Mouse (Mus musculus) layer of hippocampus, adult 18-20 months (tissue): ENCODE measurements around the gene Hoga1. TPM values are rescaled to one million over a fixed set of nuclear protein-coding genes. Genes with fewer than 3 reads are reported as not detected.

ENCODE experiments used
- DNase-seq, 2 experiments: peaks; one replicate each; pipeline ENCODE4 v3.0.0; 2022; ENCODE audit warnings: low spot score in 2 of 2
- total RNA-seq, 2 experiments: library from RNA; stranded (reverse); gene quantifications; 2 replicates each; pipeline ENCODE4 v1.2.3; 2021

Hoga1 gene
- total RNA-seq, 2 experiments from 2014 or later: 8.7 to 9.4 TPM

DNA sequence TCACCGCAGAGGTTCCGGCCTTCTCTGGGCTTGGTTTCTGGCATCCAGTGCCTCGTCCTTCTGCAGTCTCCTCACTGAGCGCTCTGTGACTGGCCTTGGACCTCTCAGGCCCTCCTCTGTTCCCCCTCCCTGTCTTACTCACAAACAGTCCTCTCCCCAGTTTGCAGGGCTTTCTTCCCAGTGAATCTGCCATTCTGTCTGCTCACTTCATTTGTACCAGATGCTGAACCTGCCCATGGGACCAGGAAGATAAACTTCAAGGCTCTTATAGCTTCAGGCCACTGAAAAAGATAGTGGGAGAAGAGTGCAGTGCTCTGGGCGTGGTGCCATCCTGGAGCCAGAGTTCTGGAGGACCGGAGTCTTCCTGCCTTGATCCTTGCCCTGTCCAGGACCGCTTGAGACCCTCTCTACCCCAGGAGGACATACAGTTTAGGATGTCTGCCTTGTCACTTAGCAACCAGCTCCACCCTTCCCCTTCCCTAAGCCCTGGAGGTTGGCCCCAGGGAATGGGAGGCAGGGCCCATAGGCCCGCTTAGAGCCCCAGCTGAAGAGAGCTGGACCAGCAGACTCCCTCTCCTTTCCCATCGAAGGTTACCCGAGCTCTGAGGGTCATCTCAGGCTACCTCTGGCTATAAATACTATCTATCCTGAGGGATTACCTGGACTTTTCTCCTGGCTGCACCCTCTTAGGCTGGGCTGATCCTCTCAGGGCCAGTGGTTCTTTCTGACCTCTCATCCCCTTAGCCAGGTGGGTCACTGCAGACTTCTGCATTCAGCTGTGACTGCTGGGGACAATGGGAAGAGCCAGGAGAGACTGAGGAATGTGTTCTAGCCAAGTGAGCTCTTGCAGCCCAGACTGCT, 23.5 kb upstream of the Hoga1 start:
- no peak for DNase-seq

DNA sequence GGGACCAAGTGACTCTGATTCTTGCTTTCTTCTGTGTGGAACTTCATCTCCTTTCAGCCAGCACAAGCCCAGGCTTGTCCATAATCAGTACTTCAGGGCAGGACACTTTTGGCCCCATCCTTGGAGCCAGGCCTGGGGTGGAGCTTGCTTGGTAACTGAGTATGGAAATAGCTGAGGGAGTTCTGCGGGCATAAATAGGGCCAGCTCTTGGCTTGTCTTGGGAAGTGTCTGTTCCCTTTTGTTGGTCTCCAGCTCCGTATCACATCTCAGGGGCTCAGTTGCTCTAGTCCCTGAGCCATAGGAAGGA, 22.9 kb upstream of the Hoga1 start:
- no peak for DNase-seq

DNA sequence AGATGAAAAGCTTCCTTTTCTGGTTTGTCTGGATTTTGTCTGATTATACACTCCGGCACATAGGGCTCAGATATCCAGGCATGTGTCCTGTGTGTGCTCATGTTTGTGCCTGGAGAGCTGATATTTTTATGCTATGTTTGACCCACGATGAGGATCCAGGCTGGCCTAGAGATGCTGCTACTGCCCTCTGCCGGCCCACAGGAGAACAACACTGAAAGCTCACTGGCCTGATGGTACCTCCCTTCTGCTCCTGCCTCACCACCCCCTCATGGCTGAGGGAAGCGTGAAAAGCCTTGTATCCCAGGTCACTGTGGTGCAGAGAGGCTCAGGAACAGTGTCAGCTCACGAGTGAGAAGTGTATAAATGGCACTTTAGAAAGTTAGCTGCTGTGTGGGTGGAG, 19.3 kb upstream of the Hoga1 start:
- DNase-seq: peak; percentile 65 to 94

- no peak for DNase-seq
Measured at GRCm38 (mm10) chr19:42031112-42031511, 14.3 kb upstream of the Hoga1 start.

GRCm38 (mm10) chr19:42033611-42034010, 11.8 kb upstream of the Hoga1 start:
- DNase-seq: no peak

- peak in 1 of 2 experiments; percentile 36 for DNase-seq
Measured at GRCm38 (mm10) chr19:42034146-42034775, 11.1 kb upstream of the Hoga1 start.

DNA sequence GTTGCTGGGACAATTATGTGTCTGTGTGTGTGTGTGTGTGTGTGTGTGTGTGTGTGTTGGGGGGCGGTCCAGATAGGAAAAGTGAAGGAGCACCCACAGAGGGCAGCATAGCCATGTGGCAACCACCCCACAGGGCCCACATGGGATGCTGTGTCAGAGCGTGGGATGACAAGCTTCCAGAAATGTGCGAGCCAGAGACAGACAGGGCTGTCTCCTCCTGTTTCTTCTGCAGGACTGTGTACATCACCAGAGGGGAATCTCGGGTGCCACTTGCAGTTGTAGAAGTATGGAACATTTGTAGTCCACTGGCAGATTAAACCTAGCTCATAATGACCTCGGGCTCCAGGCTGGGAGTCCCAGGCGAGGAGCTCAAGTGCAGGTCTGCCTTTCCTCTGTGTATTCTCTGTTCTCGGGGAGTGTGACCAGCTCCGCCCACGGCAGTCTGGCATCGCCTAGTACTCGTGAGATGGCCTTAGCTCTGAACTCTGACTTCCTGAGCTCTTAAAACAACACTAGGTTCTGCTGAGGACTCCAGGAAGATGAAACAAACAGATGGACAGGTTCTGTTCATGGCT, 10.4 kb upstream of the Hoga1 start:
- DNase-seq: peak in 1 of 2 experiments; percentile 46

DNA sequence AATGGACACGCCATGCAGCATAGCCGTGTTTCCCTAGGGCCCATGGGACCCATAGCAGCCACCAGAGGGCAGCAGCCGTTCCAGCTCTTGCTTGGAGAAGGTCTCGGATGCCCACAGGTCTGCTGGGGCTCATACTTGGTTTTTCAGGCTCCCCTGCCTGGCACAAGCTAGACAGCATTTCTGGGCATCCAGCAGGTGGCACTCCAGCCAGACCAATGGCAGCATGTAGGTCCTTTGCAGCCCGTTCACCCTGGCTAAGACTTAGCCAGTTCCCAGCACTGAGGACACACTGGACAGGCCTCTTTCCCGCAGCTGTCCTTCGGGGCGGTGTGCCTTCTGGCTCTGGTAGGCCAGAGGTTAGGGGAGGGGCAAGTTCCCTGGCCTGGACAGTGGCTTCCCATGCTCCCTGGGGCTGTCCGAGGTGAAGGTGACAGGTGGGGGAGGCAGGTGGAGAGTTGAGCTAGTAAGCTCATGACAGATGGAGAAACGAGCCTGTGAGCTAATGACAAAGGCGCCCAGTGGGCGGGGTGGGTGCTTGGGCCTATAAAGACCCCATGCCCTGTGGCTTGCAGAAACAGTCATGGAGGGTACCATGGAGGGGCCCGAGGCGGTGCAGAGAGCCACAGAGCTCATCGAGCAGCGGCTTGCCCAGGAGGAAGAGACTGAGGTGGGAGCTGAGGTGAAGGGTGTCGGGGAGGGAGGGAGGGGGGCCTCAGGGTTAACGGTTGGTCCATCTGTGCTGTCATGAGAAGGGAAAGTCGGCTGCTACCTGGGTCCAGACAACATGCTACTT, 9.8 kb upstream of the Hoga1 start, which contains the start of gene Ankrd2:
Gene Ankrd2, plus strand, starts transcription at position 545 of the 793 bp plus-strand sequence.
- DNase-seq: peak; percentile 64 to 86

DNA sequence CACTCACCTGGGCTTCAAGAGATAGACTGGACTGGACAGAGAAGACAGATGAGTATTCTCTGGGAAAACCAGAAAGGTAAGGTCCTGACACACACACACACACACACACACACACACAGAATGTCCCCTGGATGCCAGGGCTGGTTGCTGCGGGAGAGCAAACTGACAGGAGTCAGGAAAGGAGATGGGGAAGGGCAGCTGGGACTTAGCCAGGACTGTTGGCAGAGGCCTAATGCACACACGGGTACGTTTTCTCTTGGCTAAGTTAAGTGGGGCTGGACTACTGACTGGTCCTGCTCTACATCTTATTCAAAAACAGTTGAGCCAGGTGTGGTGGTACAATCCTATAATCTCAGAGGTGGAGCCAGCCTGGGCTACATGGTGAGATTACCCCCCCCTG, 9.1 kb upstream of the Hoga1 start:
- DNase-seq: no peak

DNA sequence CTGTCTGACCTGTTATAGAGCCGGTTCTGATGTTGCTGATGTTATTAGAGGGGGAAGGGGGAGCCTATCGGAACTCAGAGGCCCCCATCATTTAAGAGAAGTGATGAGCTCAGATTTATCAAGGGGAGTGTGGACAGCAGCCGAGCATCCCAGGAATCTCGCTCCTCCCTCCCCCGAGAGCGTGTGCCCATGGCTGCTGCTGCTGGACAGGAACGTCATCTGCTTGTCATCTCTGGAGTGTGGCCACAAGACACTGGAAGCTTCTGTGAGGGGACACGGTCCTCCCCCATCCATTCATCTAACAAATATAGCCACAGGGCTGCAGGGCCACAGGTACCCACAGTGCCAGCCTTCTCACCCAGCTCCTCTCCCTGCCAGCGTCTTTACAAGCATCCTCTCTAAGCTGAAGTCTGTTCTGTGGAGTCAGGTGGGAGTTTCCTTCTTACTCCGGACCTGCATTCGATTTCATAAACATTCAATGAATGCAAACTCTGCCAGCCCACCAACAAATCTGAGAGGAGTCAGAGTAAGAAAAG, 8.2 kb upstream of the Hoga1 start:
- DNase-seq: no peak

- no peak for DNase-seq
Measured at GRCm38 (mm10) chr19:42038310-42038709, 7.1 kb upstream of the Hoga1 start.

GRCm38 (mm10) chr19:42043988-42044387, 1.4 kb upstream of the Hoga1 start:
- DNase-seq: no peak

DNA sequence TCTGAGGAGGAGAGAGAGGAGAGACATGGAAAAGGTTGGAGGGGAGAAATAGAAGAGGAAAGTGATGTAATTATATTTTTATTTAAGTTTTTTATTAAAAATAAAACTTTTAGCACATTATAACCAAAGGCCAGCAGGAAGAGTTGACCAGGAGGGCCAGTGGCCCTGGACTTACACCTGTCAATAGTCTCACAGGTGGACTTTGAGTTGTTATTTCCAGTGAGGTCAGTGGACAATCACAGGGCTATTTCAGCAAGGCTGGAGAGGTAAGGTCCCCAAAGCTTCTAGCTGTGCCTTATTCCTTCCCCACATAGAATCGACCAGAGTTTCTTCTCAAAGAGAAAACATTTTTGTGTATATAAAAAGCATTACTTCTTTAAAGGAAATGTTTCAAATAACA, 4.8 kb downstream of the Hoga1 start:
- DNase-seq: no peak

- no peak for DNase-seq
Measured at GRCm38 (mm10) chr19:42051351-42051750, 5.9 kb downstream of the Hoga1 start.

DNA sequence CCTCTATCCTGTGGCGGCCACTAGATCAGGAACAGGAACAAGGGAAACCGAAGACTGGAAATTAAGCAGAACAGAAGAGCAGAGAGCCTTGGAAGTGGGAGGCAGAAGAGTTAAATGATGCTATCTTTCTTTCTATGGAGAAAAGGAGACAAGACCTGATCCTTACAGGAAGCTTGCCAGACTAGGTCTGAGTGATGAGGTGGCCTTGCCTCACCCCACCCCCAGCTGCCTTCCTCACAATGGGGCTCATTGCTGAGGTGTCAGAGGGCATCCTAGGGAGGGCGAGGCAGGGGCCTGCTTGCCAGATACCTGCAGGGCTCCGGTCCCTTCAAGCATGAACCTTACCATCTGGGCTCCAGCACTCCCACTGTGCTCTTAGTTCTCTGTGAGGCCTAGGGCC, 6.5 kb downstream of the Hoga1 start, which contains the start of gene 4933411K16Rik:
Gene 4933411K16Rik, plus strand, starts transcription at position 301 of the 400 bp plus-strand sequence.
- DNase-seq: no peak

DNA sequence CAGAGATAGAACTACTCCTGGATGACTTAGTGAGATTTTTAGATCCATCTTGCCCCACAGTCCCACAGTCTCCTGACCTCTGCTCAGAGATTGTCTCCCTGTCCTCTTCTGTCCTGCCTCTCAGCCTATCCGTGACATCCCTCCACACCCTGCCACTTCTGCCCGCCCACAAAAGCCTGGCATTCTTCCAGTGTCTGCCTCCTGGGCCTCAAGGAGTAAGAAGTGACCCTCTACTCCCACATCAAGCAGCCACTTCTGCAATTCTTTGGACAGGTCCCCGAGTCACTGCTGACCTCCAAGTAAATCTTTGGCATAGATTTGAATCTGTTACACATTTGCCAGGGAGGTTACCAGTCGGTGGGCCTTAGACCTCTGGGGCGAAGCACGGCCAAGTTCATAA, 8.8 kb downstream of the Hoga1 start:
- no peak for DNase-seq

- no peak for DNase-seq
Measured at GRCm38 (mm10) chr19:42055881-42056280, 10.5 kb downstream of the Hoga1 start.

DNA sequence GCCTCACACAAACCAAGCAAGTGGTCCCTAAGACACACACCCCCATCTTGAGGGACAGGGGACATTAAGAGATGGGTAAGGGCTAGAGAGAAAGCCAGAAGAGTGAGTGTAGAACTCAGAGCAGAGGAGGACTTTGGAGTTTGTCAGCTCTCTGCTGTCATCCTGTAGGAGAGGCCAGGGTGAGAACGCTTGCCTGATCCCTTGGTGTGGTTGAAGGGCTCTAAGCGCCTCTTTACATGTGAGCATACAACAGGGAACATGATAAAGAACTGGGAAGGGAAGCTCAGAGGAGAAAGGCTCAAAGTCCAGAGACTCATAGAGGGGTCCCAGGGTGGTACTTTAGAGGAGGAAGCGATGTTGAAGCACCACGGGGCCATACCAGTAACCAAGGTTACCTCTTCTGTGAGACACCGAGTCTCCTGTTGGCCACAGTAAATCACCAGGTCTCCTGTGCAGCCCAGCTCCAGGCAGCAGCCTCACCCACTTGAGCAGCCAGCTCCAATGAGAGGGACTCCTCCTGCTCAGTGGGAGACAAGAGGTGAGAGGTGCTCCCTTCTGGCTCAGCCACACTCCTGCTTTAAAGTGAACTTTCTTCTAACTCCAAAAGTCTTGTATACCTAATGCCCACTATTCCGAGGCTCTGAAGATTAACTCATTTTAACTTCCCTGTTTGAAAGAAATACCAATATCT, 11.5 kb downstream of the Hoga1 start:
- DNase-seq: no peak

DNA sequence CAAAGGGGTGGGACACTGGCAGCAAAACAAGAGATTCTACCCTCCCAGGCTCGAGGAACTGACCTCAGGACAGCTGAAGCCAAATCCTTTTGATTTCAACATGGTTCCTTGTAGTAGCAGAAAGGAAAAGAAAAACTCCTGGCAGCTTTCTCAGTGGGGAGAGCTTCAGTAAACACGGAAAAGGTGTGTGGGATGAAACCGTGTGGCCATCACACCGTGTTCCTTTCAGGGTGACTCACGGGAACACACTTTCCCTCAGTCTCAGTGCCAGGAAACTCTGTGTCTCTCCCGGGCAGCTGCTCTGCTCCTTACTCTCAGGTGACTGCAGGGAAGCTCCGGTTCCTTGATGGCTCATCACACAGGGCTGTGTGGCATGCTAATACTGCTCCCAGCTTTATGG, 13.0 kb downstream of the Hoga1 start:
- DNase-seq: no peak

DNA sequence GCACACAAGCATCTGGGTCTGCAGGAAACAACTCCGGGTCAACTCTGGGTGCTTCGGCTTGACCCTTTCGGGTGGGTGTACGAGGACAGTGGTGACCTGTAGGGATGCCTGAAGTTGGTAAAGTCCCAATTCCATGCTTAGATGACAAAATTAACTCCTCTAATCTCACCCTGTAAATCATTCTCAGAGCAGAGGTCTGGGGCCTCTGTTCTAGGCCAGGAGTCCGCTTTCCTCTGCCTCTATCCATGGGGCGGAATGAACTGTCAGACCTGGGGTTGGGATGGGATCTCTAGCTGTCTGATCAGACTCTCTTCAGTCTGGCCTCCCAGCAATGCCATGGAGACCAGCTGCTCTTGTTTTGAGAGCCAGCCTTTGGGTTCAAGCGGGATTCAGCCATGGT, 16.0 kb downstream of the Hoga1 start:
- no peak for DNase-seq
